Comparison of ENCODE assay signal across 31 mouse cellular contexts in the genomic region with DNA sequence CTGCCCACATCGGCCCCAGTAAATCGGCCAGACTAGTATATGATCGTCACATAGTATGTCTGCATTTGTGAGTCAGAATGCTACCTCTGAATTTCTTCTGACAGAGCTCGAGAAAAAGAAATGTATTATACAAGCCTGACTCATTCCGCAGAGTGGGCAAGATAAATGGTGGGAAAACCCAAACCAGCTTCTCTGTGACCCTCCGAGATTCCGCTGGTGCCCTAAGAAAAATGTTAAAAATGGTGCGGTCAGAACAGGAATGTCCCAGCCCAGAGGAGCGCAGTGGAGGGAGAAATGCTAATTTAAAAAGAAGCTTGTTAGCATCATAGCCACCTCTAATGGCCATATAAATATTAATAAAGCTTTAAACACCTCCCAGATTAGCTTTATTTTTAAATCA.
A peak's percentile ranks its signal among the peaks of the same experiment; 100 is the strongest.
DNase-seq lines count a peak whose midpoint lies in the region; ATAC-seq lines count a peak whose summit lies in the region.
"Had no signal": no experiment of that assay in that cellular context is flagged by ENCODE, and none has a peak within 500 bp of the region (broad histone marks: within the 10 kb centered on the region; RNA-seq: fewer than 3 reads in every experiment).

No protein-coding gene starts in this region.

- 78% methylated on average over 9 of the region's 9 CpGs for WGBS in hindbrain, embryonic 14.5 days
- 71% methylated on average over 9 of the region's 9 CpGs for WGBS in hindbrain, embryonic 13.5 days

- ATAC-seq in hindbrain, embryonic 14.5 days (ENCODE audit: low FRiP score) = no peak
- ATAC-seq in hindbrain, embryonic 13.5 days (ENCODE audit: low FRiP score) = no peak
- ATAC-seq: inflammation-experienced regulatory T-cells, adult 6 months; Patski had no signal

- DNase-seq in embryo, embryonic 10.5 days (ENCODE audit: low spot score) = peak; percentile 10
- DNase-seq in embryo, embryonic 10 days (ENCODE audit: low spot score) = no peak
- no peak for DNase-seq in hindbrain, embryonic 14.5 days (ENCODE audit: low spot score)
- peak; percentile 14 for DNase-seq in retina, embryonic 14.5 days (ENCODE audit: low spot score)
- no peak for DNase-seq in retina, postnatal 1 day
- DNase-seq in kidney, postnatal 14 days = no peak
- no peak for DNase-seq in frontal cortex, postnatal 36 days (ENCODE audit: low spot score in 2 of 2)
- DNase-seq: adrenal gland, postnatal 10 days; cerebellum, adult 8-10 months; cerebellum, postnatal 25 days; kidney, adult 11 months; kidney, postnatal 25 days; lung, embryonic 14.5 days; right cerebral cortex, adult 18-20 months; spleen, adult 18-20 months; thymus, adult 18-20 months; thymus, postnatal 25 days had no signal

- H3K36me3 ChIP-seq in hindbrain, embryonic 14.5 days (replicated peaks; ENCODE audit: control insufficient read depth, insufficient read depth) = no peaks in the 10 kb centered on the region
- H3K36me3 ChIP-seq in hindbrain, embryonic 13.5 days = no peaks in the 10 kb centered on the region
- H3K36me3 ChIP-seq: forebrain, embryonic 12.5 days; heart, embryonic 12.5 days; hindbrain, embryonic 15.5 days; limb, embryonic 12.5 days; liver, embryonic 15.5 days; midbrain, embryonic 12.5 days; neural tube, embryonic 13.5 days had no signal

- H3K4me3 ChIP-seq in hindbrain, embryonic 14.5 days (replicated peaks; ENCODE audit: low read length) = no peak overlapping the region
- no peak overlapping the region for H3K4me3 ChIP-seq in hindbrain, embryonic 13.5 days
- H3K4me3 ChIP-seq: forebrain, embryonic 12.5 days; heart, adult 2 months; heart, embryonic 12.5 days; hindbrain, embryonic 15.5 days; limb, embryonic 12.5 days; liver, embryonic 15.5 days; midbrain, embryonic 12.5 days; myocyte; neural tube, embryonic 13.5 days had no signal

- no peak overlapping the region for H3K9ac ChIP-seq in hindbrain, embryonic 14.5 days
- no peak overlapping the region for H3K9ac ChIP-seq in hindbrain, embryonic 13.5 days
- H3K9ac ChIP-seq: forebrain, embryonic 12.5 days; heart, embryonic 12.5 days; hindbrain, embryonic 15.5 days; limb, embryonic 12.5 days; liver, embryonic 15.5 days; lung, embryonic 14.5 days; midbrain, embryonic 12.5 days; neural tube, embryonic 13.5 days had no signal

- no peaks in the 10 kb centered on the region for H3K27me3 ChIP-seq in hindbrain, embryonic 14.5 days (ENCODE audit: control insufficient read depth, insufficient read depth, low read length)
- H3K27me3 ChIP-seq in hindbrain, embryonic 13.5 days = no peaks in the 10 kb centered on the region
- H3K27me3 ChIP-seq: forebrain, embryonic 12.5 days; heart, embryonic 12.5 days; hindbrain, embryonic 15.5 days; limb, embryonic 12.5 days; liver, embryonic 15.5 days; midbrain, embryonic 12.5 days; neural tube, embryonic 13.5 days; Patski had no signal

- H3K9me3 ChIP-seq in hindbrain, embryonic 14.5 days (ENCODE audit: control insufficient read depth, low read length) = no peaks in the 10 kb centered on the region
- no peaks in the 10 kb centered on the region for H3K9me3 ChIP-seq in hindbrain, embryonic 13.5 days
- H3K9me3 ChIP-seq: forebrain, embryonic 12.5 days; G1E; heart, embryonic 12.5 days; hindbrain, embryonic 15.5 days; limb, embryonic 12.5 days; liver, embryonic 15.5 days; midbrain, embryonic 12.5 days; neural tube, embryonic 13.5 days had no signal

- 0 out of 2 replicates have a peak overlapping the region, but pooled peaks have one; percentile 11 for H3K4me2 ChIP-seq in hindbrain, embryonic 14.5 days (replicated peaks)
- H3K4me2 ChIP-seq in hindbrain, embryonic 13.5 days = no peak overlapping the region
- H3K4me2 ChIP-seq: forebrain, embryonic 12.5 days; heart, embryonic 12.5 days; hindbrain, embryonic 15.5 days; limb, embryonic 12.5 days; liver, embryonic 15.5 days; lung, embryonic 14.5 days; midbrain, embryonic 12.5 days; neural tube, embryonic 13.5 days had no signal

- 0 out of 2 replicates have a peak, but pooled peaks cover 5% of the 10 kb centered on the region for H3K4me1 ChIP-seq in hindbrain, embryonic 14.5 days (replicated peaks; ENCODE audit: control insufficient read depth, insufficient read depth, low read length)
- peaks cover 5% of the 10 kb centered on the region for H3K4me1 ChIP-seq in hindbrain, embryonic 13.5 days (replicated peaks)
- H3K4me1 ChIP-seq: limb, embryonic 12.5 days; liver, embryonic 15.5 days had no signal

- no peak overlapping the region for H3K27ac ChIP-seq in hindbrain, embryonic 14.5 days
- H3K27ac ChIP-seq in hindbrain, embryonic 13.5 days = no peak overlapping the region
- H3K27ac ChIP-seq: forebrain, embryonic 12.5 days; heart, adult 2 months; hindbrain, embryonic 15.5 days; limb, embryonic 12.5 days; liver, embryonic 15.5 days; midbrain, embryonic 12.5 days; neural tube, embryonic 13.5 days; stomach, postnatal 0 days had no signal

Comparison
In these comparisons a context has a peak if more than half of its experiments do, and no peak if none do; other contexts are left out.
1. DNase-seq: peak in embryo, embryonic 10.5 days (single experiment) and retina, embryonic 14.5 days (single experiment); none in embryo, embryonic 10 days (single experiment), hindbrain, embryonic 14.5 days (single experiment), retina, postnatal 1 day (single experiment), kidney, postnatal 14 days (single experiment) and frontal cortex, postnatal 36 days (0 of 2).